Mouse (Mus musculus) thymus, postnatal 25 days (tissue): ENCODE data around the gene Gm3383.
"Not testable (repeated sequence)": the region's sequence is repeated elsewhere in the genome, so short reads cannot be mapped to it uniquely, and the experiment has no call there.

Experiments used
- DNase-seq: peaks from one replicate; pipeline ENCODE4 v3.0.0; 2022

Gene Gm3383

GRCm38 (mm10) chr14:5807882-5808281, at the start of gene Gm3383:
Gm3383 (minus strand) TSS chr14:5807982.
- DNase-seq: not testable (repeated sequence)

- not testable (repeated sequence) for DNase-seq
These were observed 48.1 kb upstream of the Gm3383 start for GRCm38 (mm10) chr14:5855911-5856310.

GRCm38 (mm10) chr14:5830229-5830628, 22.4 kb upstream of the Gm3383 start, which contains the start of gene Gm3424:
Gm3424 (minus strand) TSS chr14:5830329.
- not testable (repeated sequence) for DNase-seq

DNA sequence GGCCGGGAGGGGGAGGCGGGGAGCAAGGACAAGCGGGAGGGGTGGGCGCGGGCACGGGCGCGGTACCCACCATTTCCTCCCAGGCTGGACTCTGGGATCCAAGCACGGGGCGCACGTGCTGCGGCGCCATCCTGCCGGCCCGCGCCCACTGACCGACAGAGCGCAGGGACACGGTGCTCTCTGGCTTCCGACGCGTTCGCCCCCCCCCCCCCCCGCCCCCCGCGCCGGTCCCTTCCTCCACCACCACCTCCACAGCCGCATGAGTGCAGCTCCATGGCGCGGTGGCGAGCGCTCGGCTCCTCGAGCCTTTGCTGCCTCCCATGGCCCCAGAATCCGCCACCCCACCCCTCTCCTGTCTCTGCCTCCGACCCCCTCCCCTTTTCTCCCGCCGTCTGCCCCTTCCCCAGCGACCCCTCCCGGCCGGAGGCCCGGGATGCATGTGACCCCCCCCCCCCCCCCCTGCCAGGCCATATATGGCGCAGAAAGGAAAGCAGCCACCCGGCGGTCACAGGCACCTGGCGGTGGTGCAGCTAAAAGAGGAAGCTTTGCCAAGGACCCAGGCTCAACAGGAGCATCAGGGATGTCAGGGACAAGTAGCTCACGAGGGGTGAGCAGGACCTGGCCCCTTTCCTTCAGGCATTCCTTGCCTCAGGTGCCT, 5.0 kb upstream of the Gm3383 start:
- DNase-seq: not testable (repeated sequence)

- not testable (repeated sequence) for DNase-seq
These were observed 66.3 kb downstream of the Gm3383 start, which contains the start of gene Gm3373 for GRCm38 (mm10) chr14:5741477-5741876. Gm3373 (minus strand) TSS chr14:5741577.

- not testable (repeated sequence) for DNase-seq
These were observed 120.4 kb downstream of the Gm3383 start, which contains the start of gene Gm9603 for GRCm38 (mm10) chr14:5687357-5687756. Gm9603 (minus strand) TSS chr14:5687457.

- not testable (repeated sequence) for DNase-seq
These were observed 174.9 kb downstream of the Gm3383 start, which contains the start of gene Gm8265 for GRCm38 (mm10) chr14:5632928-5633327. Gm8265 (minus strand) TSS chr14:5633028.
